Mouse (Mus musculus) mature B cell (primary cell): ENCODE measurements around the gene Icmt.

Experiments
- in situ Hi-C: fragments of 300-500 bp; cut with MboI; formaldehyde crosslinking; loops from 2 replicates; pipeline ENCODE4 v1.14.3; 2019

The Icmt gene

DNA sequence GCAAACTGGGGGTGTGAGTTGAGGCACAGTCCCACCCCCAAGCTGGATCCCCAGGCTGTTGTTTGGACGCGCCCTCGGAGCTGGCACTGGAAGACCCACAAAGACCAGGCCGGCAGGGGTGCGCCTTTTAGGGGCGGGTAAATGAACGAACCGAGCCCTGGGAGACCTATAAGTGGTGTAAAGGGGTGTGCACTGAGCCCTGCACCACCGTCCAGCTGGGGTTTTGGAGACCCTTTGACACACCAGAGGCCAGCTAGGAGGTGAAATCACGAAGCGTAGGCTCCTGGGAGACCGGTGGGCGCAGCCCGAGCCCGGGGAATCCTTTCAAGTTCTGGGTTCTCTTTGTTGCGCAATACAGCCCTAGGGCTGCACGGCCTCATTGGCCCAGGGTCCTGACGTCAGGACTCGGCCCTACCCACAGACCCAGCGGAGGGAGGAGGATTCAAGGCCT, 22.3 kb upstream of the Icmt start:
- in situ Hi-C loops: no loop called here

DNA sequence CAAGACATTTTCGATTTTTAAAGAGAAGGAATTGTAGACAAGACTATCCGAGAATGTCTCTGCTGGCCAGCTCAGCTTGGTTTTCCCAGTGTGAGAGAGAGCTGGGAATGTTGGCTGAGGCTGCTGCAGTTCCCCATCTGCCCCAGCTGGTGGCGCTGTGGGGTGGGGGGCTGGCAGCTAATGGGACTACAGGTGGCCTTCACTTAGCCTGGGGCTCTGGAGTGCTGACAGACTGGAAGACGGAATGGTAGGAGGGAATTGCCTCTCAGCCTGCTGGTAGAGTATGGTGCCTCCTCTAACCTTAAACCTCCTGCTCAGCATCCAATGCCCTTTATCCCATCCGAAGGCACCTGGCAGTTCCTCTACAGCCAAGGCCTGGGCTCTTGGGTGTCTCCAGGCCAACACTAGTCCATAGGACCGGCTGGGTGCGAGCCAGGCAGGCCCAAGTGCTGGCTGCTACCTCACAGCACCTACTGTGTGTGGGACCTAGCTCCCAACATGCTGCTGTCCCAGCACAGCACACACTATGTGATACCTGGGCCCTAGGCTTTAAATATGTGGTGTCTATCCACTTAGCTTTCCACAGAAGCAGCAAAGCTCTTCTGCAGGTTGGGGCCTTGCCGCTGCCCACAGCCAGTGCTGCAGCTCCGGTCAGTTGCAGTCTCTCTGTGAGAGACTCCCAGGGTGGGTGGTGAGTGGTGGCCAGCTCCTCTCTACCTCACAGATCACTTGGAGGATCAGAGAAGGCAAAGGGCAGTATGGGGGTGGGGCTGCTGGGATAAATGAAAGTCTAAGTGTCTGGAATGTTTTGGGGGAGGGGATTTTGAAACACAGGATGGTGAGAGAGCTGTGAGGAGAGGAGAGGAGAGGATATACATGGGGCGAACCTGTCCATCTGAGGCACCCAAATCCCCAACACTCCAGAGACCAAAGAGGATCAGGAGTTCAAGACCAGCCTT, 20.4 kb upstream of the Icmt start:
- in situ Hi-C loops: no loop called here

DNA sequence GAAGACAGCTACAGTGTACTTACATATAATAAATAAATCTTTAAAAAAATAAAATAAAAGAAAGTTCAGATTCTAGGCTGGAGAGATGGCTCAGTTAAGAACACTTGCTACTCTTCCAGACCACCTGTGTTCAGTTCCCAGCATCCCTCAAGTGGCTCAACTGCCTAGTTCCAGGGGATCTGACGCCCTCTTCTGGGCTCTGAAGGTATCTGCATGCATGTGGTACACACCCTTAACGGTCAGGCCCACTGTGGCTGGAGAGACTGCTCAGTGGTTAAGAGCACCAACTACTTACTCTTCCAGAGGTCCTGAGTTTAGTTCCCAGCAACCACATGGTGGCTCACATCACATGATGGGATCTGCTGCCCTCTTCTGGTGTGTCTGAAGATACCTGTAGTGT, 19.1 kb upstream of the Icmt start:
- in situ Hi-C loops: no loop called here

DNA sequence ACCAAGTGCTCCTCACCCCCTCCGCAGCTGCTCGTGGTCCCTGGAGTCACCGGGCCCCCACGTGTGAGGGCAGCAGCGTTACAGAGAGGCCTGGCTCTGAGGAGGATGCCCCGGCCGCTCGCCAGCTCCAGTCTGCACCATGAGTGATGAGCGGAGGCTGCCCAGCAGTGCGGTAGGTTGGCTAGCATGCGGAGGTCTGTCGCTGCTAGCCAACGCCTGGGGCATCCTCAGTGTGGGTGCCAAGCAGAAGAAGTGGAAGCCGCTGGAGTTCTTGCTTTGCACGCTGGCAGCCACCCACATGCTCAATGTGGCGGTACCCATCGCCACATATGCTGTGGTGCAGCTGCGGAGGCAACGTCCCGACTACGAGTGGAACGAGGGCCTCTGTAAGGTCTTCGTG, 18.0 kb upstream of the Icmt start:
- in situ Hi-C loops: no loop called here

DNA sequence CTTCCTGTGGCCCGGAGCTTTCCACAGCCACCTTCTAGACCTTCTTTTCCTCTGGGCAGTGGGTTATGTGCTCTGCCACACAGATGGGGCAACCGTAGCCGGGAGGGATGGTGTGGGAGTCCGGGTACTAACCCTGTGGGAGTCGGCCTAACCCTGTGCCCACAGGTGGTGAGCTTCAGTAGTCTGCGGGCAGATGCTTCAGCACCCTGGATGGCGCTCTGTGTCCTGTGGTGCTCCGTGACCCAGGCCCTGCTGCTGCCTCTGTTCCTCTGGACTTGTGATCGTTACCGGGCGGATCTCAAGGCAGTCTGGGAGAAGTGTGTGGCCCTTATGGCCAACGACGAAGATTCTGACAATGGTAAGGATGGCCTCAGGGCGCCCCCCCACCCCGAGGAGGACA, 15.4 kb upstream of the Icmt start:
- in situ Hi-C loops: no loop called here

DNA sequence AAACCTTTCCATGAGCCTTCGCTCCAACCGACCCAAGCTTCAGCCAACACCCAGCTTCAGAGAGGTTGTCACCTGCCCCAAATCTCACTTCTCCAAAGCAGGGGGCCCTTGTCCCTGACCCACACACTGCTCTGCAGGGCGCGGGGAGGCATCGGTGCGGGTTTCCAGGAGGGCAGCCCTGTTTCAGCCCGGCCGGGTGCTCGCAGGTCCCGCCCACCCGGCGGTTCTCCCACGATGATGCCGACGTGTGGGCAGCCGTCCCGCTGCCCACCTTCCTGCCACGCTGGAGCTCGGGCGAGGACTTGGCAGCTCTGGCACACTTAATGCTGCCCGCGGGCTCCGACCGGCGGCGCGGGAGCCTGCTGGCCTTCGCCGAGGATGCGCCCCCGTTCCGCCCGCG, 14.3 kb upstream of the Icmt start:
- in situ Hi-C loops: no loop called here

DNA sequence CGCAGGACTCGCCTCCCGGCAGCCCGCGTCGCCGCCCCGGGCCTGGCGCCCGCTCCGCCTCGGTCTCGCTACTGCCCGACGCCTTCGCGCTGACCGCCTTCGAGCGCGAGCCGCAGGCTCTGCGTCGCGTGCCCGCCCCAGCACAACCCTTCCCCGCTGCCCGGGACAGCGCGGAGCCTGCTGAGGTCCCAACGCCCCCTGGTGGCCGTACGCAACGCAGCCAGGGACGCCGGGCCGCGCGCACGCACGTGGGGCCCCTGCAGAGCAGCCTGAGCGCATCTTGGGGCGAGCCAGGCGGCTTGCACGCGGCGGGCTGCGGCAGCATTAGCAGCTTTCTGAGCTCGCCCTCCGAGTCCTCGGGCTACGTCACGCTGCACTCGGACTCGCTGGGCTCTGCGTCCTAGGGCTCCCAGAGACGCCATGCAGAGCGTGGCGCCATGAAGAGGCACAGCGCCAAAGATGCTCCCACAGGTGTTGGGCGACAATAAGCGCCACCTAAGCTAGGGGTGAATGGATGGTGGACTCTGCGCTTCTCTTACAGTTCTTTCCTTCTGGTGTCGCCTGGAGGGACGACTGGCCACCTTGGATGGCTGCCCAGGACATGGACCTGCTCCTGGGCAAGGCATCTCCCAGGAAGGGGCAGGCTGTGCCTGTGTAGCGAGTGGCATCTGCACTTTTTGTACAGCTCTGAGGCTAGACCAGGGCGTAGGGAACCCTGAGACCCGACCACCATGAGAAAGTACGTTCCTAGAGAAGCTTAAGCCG, 13.7 kb upstream of the Icmt start:
- in situ Hi-C loops: no loop called here

DNA sequence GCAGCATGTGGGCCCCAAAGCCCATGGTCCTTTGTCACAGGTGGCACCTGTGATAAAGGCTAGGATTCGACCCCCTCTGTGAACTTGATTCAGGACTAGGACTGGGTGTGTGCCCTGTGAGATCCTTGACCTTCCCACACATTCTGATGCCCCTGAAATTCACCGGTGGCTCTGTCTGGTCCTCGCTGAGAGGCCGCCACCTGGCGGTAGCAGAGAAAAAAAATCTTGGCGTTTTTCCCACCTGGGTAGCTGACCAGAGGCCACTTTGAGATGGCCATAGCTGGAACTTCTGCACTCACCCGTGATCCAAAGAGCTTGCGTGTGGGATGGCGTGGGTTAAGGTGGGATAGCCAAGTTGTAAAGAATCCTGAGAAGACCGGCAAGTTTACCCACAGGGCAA, 11.5 kb upstream of the Icmt start:
- in situ Hi-C loops: no loop called here

DNA sequence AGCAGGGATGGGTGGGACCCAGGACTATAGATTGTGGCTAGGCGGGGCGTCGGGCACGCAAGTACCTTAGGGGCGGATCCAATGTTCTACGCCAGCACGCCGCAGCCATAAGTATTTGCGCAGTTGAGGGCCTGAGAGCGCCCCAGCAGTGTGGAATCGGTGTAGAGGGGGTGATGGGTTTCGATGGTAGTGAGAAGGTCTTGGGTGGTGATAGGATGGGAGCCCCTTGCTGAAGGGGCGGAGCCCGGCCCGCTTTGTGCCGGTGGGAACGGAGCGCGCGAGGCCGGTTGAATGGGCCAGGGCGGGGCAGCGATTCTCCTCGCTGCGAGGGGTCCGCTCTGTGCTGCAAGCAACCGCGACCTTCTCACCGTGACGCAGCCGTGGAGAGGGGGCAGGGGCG, 10.8 kb upstream of the Icmt start:
- in situ Hi-C loops: no loop called here

DNA sequence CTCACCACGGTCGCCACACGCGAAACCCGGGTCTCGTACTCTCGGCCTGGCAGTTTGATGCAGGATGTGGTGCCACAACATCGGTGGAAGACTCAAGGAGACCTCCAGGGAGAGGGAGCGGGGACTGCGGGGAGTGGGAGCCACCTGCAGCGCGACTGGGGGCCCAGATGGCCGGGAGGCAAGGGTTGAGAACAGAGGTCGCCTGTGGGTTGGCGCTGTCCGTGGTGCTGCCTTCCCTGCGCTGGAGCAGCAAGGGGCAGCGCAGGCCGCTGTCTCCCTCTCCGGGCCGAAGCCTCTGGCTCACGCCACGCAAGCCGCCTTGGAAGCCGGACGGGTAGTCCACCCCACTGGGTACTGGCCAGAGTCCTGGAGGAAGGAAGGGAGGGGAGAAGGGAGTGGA, 10.1 kb upstream of the Icmt start:
- in situ Hi-C loops: no loop called here

DNA sequence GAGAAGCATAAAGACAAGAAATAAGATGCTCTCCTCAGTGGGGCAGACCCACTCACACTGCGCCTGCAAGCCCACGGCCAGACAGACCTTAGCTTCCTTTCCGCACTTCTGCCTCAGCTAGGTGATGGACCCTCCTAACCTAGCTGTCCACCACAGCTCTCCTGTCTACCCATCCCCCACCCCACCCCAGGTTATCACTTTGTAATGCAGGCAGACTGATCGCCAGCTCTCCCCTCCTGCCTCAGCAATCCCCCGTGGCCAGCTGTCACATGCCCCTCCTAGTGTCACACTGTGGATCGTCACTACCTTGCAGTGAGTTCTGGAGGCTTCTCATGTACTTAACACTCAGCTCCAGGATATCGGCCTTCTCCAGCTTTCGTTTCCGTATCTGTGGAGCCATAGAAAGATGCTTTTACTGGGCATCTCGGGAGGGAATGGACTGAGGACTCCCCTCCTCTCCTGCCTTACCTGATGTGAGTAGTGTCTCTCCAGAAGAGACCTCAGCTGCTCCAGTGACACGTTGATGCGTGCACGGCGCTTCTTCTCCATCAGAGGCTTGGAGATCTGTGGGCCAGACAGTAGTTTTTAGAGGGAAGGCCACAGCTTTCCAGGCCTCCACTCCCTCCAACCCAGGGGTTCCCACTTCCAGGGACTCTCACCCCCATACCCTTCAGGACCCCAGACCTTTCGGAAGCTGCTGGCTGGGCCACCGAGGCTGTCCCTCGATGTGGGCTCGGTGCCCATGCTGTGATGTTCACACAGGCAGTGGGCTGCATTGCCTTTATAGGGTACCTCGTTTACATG, 9.5 kb upstream of the Icmt start:
- in situ Hi-C loops: no loop called here

DNA sequence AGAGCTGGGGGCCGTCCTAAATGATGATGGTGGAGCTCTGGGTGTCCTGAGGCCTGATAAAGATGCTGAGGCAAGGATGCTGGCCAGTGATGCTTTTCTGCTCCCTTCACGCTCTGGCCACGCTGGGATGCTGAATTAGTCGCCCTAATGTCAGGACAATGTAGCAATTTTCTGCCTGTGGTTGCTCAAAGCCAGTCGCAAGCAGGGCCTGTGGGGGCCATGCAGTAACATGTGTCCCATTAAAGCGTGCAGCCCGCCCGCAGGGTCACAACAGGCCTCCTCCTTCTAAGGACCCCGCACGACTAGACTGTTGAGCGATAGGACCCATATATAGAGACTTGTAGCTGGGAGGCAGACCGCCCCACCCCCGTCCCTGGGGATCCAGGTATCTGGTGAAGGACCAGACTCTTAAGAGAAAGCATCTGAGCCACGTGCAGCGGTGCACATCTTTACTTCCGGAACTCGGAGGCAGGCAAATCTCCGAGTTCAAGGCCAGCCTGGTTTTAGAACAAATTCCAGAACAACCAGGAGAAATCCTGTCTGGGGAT, 8.6 kb upstream of the Icmt start:
- in situ Hi-C loops: no loop called here

DNA sequence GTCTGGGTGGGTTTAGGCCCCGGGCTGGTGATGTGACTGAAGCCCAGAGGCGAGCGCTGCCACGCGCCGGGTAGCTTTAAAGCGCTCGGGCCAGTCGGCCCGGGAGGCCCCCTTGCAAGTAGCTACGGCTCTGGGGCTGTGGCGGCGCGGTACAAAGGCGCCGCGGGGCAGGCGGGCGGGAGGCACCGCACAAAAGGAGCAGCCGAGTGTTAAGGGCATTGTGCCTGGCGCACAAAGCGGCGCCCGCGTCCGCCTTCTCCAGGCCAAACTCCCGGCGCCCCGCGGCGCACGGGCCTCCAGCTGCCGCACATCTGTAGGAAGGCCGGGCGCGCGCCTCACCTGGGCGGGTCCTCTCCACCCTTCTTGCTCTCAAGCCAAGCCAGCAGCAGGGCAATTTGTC, 6.6 kb upstream of the Icmt start:
- in situ Hi-C loops: loop anchor here (5.0 kb wide), 1 partner anchor 118 kb away; no protein-coding TSS in a partner anchor

DNA sequence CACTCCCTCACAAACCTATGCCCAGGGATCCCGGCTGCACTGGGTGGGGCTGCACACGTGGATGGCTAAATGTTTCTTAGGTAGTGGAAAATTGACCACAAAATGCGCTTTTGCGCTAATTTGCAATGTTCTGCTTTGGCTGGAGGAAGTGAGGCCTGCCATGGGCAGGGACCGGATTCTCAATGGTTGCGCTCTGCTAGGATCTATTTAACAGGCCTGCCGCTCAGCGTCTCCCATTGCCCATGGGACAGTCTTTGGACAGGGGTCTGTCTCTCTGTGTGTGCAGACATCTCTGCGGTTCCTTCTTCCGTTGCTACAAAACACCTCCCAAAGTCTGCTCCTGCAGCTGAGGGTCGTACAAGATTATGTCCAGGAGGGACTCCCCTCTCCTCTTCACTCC, 6.0 kb upstream of the Icmt start:
- in situ Hi-C loops: loop anchor here (5.0 kb wide), 1 partner anchor 119 kb away; no protein-coding TSS in a partner anchor

DNA sequence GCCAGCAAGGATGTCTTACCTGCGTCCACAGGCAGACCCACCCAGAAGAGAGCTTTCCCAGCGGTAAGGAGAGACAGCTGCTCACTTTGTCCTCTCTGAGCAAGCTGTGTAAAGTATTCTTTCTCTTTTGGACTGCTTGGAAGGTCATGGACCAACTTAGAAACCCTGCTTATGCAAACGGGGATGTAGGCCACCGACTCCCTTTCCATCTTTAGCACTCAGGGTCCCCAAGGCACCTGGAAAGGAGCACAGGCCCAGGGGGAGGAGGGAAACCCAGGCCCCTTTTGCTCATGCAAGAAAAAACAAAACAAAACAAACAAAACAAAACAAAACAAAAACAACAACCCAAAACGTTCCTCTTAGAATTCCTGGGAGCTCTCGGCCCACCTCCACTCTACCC, 5.5 kb upstream of the Icmt start, which contains the start of gene Hes3:
Gene Hes3, minus strand, starts transcription at position 101 of the 400 bp plus-strand sequence.
- in situ Hi-C loops: loop anchor here (5.0 kb wide), 1 partner anchor 119 kb away; no protein-coding TSS in a partner anchor

DNA sequence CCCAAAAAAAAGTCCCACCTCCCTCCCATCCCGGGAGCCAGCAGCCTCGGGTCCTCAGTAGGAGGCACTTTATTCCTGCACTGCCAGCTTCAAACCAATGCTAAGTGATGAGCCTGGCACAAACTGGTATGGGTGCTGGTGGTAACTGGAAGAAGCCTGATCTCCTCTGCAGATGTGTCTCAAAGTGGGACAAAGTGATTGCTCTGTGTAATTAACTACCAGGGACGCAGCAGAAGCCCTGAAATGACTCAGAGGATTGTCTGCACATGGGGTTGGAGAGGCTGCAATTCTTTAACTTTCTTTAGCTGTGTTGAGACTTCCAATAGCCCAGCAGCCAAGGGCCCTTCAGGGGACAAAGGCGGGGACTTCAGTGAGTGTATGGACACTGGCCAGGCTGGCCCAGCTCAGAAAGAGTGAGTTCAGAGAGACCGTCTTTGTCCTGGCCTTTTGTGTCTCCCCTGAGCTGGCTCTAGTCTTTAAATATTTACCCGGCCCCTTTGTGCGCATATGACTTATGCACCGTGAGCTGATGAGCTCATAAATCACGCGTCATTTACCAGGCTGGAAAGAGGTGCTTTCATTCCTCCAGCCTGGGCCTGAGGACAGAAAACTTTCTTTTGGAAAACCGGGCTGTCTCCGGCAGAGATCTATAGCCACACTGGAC, 4.8 kb upstream of the Icmt start:
- in situ Hi-C loops: loop anchor here (5.0 kb wide), 1 partner anchor 120 kb away; no protein-coding TSS in a partner anchor

DNA sequence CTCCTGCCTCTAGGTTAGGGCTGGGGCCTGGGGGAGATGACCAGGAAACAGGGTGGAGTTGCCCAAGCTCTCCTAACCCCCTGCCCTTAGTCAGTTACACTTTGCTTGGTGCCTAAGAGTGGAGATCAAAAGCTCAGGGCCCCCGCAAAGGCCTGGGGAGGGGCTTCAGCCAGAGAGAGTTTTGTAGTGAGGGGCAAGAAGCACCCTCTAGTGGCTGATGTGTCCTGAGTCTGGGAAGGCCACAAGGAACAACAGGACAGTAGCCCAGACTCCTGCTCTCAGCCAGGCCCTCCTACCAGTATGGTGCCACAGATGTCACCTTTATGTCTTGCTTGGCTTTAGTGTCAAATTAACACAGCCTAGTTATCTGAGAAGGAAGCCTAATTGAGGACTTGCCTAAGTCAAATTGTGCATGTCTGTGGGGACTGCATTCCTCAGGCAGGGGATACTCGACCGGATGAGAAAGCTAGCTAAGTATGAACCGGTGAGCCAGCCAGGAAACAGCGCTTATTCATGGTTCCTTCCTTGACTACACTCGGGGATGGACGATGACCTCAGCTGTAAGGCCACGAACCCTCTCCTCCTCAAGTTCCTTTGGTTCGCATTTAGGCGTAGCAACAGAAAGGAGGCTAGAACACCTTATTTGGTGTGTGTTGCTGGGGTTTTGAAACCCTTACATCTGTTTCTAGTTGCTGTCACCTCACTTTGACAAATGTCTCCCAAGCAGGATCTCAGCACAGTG, 2.7 kb upstream of the Icmt start:
- in situ Hi-C loops: loop anchor here (5.0 kb wide), 1 partner anchor 122 kb away; no protein-coding TSS in a partner anchor

DNA sequence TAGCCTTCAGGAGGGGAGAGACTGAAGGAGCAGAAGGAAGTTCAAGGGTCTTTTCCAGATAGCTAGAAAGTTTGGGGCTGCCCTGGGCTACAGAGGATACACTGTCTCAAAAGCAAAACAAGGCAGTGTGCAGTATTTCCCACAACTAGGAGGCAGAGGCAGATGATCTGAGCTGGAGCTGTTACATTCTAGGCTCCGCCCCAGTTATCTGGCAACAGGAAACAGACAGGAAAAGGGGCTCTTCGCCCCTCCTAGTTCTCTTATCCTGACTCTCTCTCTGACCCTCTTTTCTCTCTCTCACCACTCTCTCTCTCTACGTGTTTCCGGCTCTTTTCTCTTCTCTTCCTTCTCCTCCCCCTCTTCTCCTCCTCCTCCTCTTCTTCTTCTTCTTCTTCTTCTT, 1.1 kb upstream of the Icmt start:
- in situ Hi-C loops: no loop called here

DNA sequence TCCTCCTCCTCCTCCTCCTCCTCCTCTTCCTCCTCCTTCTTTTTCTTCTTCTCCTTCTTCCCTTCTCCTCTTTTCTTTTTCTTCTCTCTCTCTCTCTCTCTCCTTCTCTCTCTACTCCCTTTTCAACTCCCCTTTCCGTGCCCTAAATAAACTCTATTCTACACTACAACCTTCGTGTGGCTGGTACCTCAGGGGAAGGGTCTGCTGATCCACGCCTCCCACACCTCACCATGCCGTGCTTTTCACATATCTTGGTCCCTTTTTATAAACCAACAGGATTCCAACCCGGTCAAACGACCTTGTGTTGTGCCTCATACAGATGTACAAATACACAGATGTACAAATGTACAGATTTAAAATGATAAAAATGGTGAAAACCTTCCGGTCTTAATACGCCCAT, 656 bp upstream of the Icmt start:
- in situ Hi-C loops: no loop called here

DNA sequence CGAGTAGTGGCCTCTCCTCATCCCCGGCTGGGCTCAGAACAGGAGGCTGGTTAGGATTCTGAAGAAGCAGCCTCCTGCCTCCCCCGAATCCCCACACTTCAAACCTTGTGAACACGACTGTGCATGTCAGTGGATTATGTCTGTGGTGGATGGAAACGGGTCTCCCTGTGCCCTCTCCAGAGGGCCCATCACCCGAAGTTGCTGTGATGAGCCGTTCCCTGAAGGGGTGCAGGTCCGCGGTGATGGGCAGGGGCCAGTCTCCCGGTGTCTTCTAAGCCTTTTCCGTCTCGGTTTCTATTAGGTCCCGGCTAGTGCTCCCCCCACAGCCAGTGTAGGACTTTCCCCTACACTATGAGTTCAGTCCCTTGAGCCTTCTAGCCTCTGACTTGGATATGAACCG, 1.8 kb downstream of the Icmt start:
- in situ Hi-C loops: no loop called here
